Mouse (Mus musculus): ENCODE data around the gene Csrnp2. TPM values are rescaled to one million over a fixed set of nuclear protein-coding genes. Genes with fewer than 3 reads are reported as not detected.
A peak's percentile ranks its signal among the peaks of the same experiment; 100 is the strongest.
"Not testable (repeated sequence)": the region's sequence is repeated elsewhere in the genome, so short reads cannot be mapped to it uniquely, and the experiment has no call there.

Gene Csrnp2
- 1 to 10 TPM; 2.8 to 3.0 TPM for total RNA-seq (2021)
- long read RNA-seq, experiment 1, full-length matches to known transcripts = 2 of 3 reads
- long read RNA-seq, experiment 1, partial matches to known transcripts = 0 of 3 reads
- long read RNA-seq, experiment 1, other reads (novel, unspliced or antisense) = 1 of 3 reads
- long read RNA-seq, experiment 2, full-length matches to known transcripts = 2 of 2 reads
- long read RNA-seq, experiment 2, partial matches to known transcripts = 0 of 2 reads
- long read RNA-seq, experiment 2, other reads (novel, unspliced or antisense) = 0 of 2 reads

- DNase-seq = peak; percentile 95
- intact Hi-C loops (cut with DNase I) = no loop called here
- H3K4me3 ChIP-seq = peak within 1 kb of the TSS; percentile 97
- peak within 1 kb of the TSS; percentile 97 for H3K27ac ChIP-seq
- TF ChIP-seq CTCF (IDR thresholded peaks at IDR 0.05) = peak; percentile 29; the same call in 1 of the 2 replicates
These were observed at the start of gene Csrnp2 for GRCm38 (mm10) chr15:100495102-100495501. Gene Csrnp2 (minus strand): TSS chr15:100495488.

- DNase-seq; H3K27ac ChIP-seq; H3K4me3 ChIP-seq; intact Hi-C loops (cut with DNase I): not testable (repeated sequence)
These were observed 48.4 kb upstream of the Csrnp2 start for GRCm38 (mm10) chr15:100543651-100544030.

- H3K4me3 ChIP-seq; H3K27ac ChIP-seq; DNase-seq; intact Hi-C loops (cut with DNase I): not testable (repeated sequence)
These were observed 47.8 kb upstream of the Csrnp2 start for GRCm38 (mm10) chr15:100542876-100543650.

- no peak for TF ChIP-seq CTCF (IDR thresholded peaks at IDR 0.05)
- Histone ChIP-seq H3K27ac (no peak overlapping the region), H3K4me3 (no peak overlapping the region)
- intact Hi-C loops (cut with DNase I) = no loop called here
- no peak for DNase-seq
These were observed 46.1 kb upstream of the Csrnp2 start for GRCm38 (mm10) chr15:100541426-100541825.

- intact Hi-C loops (cut with DNase I); H3K4me3 ChIP-seq; DNase-seq: not testable (repeated sequence)
- H3K27ac ChIP-seq = peak overlapping the region; percentile 41
These were observed 45.7 kb upstream of the Csrnp2 start for GRCm38 (mm10) chr15:100541001-100541400.

GRCm38 (mm10) chr15:100539411-100539810 lies 44.1 kb upstream of the Csrnp2 start:
- TF ChIP-seq CTCF (IDR thresholded peaks at IDR 0.05) = no peak
- Histone ChIP-seq H3K27ac (no peak overlapping the region), H3K4me3 (no peak overlapping the region)
- intact Hi-C loops (cut with DNase I) = loop anchor here (2.0 kb wide), 1 partner anchor 143 kb away; no protein-coding TSS in a partner anchor
- no peak for DNase-seq

GRCm38 (mm10) chr15:100537913-100538312 lies 42.6 kb upstream of the Csrnp2 start:
- intact Hi-C loops (cut with DNase I) = loop anchor here (1.0 to 2.0 kb wide), 3 partner anchors 74 to 145 kb away; no protein-coding TSS in a partner anchor
- Histone ChIP-seq H3K4me3 (no peak overlapping the region), H3K27ac (no peak overlapping the region)
- DNase-seq = no peak
- TF ChIP-seq CTCF (IDR thresholded peaks at IDR 0.05) = peak; percentile 66

- intact Hi-C loops (cut with DNase I) = no loop called here
- TF ChIP-seq CTCF (IDR thresholded peaks at IDR 0.05) = no peak
- DNase-seq = no peak
- H3K27ac ChIP-seq = no peak overlapping the region
- no peak overlapping the region for H3K4me3 ChIP-seq
These were observed 32.6 kb upstream of the Csrnp2 start for GRCm38 (mm10) chr15:100527900-100528299.

GRCm38 (mm10) chr15:100525405-100525804 lies 30.1 kb upstream of the Csrnp2 start:
- H3K27ac ChIP-seq = no peak overlapping the region
- TF ChIP-seq CTCF (IDR thresholded peaks at IDR 0.05) = no peak
- intact Hi-C loops (cut with DNase I) = no loop called here
- no peak overlapping the region for H3K4me3 ChIP-seq
- DNase-seq = no peak

GRCm38 (mm10) chr15:100520306-100520705 lies 25.0 kb upstream of the Csrnp2 start:
- Histone ChIP-seq H3K27ac (no peak overlapping the region), H3K4me3 (no peak overlapping the region)
- TF ChIP-seq CTCF (IDR thresholded peaks at IDR 0.05) = no peak
- no peak for DNase-seq
- intact Hi-C loops (cut with DNase I) = no loop called here

- no peak for DNase-seq
- intact Hi-C loops (cut with DNase I) = no loop called here
- Histone ChIP-seq H3K27ac (no peak overlapping the region), H3K4me3 (no peak overlapping the region)
- TF ChIP-seq CTCF (IDR thresholded peaks at IDR 0.05) = no peak
These were observed 19.8 kb upstream of the Csrnp2 start for GRCm38 (mm10) chr15:100515121-100515520.

GRCm38 (mm10) chr15:100513387-100513786 lies 18.1 kb upstream of the Csrnp2 start:
- intact Hi-C loops (cut with DNase I) = no loop called here
- no peak for DNase-seq
- TF ChIP-seq CTCF (IDR thresholded peaks at IDR 0.05) = no peak
- Histone ChIP-seq H3K27ac (no peak overlapping the region), H3K4me3 (no peak overlapping the region)

GRCm38 (mm10) chr15:100510072-100510471 lies 14.8 kb upstream of the Csrnp2 start:
- no peak for DNase-seq
- TF ChIP-seq CTCF (IDR thresholded peaks at IDR 0.05) = no peak
- Histone ChIP-seq H3K4me3 (no peak overlapping the region), H3K27ac (no peak overlapping the region)
- intact Hi-C loops (cut with DNase I) = no loop called here
